In genomic region chr16:91564580-91565291, GRCm38 (mm10) we compare ENCODE assay signal across 18 mouse cellular contexts. TPM values are rescaled to one million over a fixed set of nuclear protein-coding genes. Genes with fewer than 3 reads are reported as not detected.
DNase-seq lines count a peak whose midpoint lies in the region; ATAC-seq and TF ChIP-seq lines count a peak whose summit lies in the region.
"Had no signal": no experiment of that assay in that cellular context is flagged by ENCODE, and none has a peak within 500 bp of the region (broad histone marks: within the 10 kb centered on the region; RNA-seq: fewer than 3 reads in every experiment).

No protein-coding gene starts in this region.

- ATAC-seq in stomach, embryonic 16.5 days (ENCODE audit: insufficient read depth, low FRiP score), result 0 out of 2 replicates have a peak, but pooled peaks have one; percentile 18
- no peak for ATAC-seq in stomach, postnatal 0 days (ENCODE audit: low FRiP score, low TSS enrichment)
- ATAC-seq in intestine, embryonic 14.5 days (replicated peaks; ENCODE audit: low FRiP score, low TSS enrichment, low read depth), result no peak
- ATAC-seq in liver, embryonic 13.5 days (ENCODE audit: low read depth), result peak; percentile 79
- no peak for ATAC-seq in hindbrain, postnatal 0 days

- H3K4me3 ChIP-seq in stomach, embryonic 16.5 days (replicated peaks; ENCODE audit: low read length), result no peak overlapping the region
- H3K4me3 ChIP-seq in stomach, postnatal 0 days (ENCODE audit: low read depth, low read length), result no peak overlapping the region
- no peak overlapping the region for H3K4me3 ChIP-seq in intestine, embryonic 14.5 days (ENCODE audit: low read depth, low read length)
- H3K4me3 ChIP-seq in liver, embryonic 13.5 days (replicated peaks), result no peak overlapping the region
- no peak overlapping the region for H3K4me3 ChIP-seq in forebrain, embryonic 10.5 days
- H3K4me3 ChIP-seq in hindbrain, postnatal 0 days (ENCODE audit: low read length), result no peak overlapping the region
- H3K4me3 ChIP-seq: embryonic facial prominence, embryonic 13.5 days; heart, embryonic 10.5 days; hindbrain, embryonic 15.5 days; midbrain, embryonic 13.5 days had no signal

- no peaks in the 10 kb centered on the region for H3K9me3 ChIP-seq in stomach, embryonic 16.5 days (replicated peaks; ENCODE audit: control insufficient read depth, low read length)
- H3K9me3 ChIP-seq in stomach, postnatal 0 days (ENCODE audit: control insufficient read depth, low read length), result no peaks in the 10 kb centered on the region
- H3K9me3 ChIP-seq in intestine, embryonic 14.5 days (ENCODE audit: control insufficient read depth, low read length), result no peaks in the 10 kb centered on the region
- no peaks in the 10 kb centered on the region for H3K9me3 ChIP-seq in liver, embryonic 13.5 days (replicated peaks)
- H3K9me3 ChIP-seq in forebrain, embryonic 10.5 days, result no peaks in the 10 kb centered on the region
- H3K9me3 ChIP-seq in hindbrain, postnatal 0 days (ENCODE audit: low read length), result no peaks in the 10 kb centered on the region
- H3K9me3 ChIP-seq: embryonic facial prominence, embryonic 13.5 days; heart, embryonic 10.5 days; hindbrain, embryonic 15.5 days; midbrain, embryonic 13.5 days had no signal

- DNase-seq in stomach, postnatal 0 days (ENCODE audit: low spot score), result no peak
- peak; percentile 51 for DNase-seq in intestine, embryonic 14.5 days (ENCODE audit: low spot score)
- peak; percentile 31 for DNase-seq in liver, embryonic 13.5 days
- DNase-seq in thymus, postnatal 4 days, result no peak
- no peak for DNase-seq in forebrain, embryonic 10.5 days (ENCODE audit: extremely low spot score, low spot score)
- no peak for DNase-seq in urinary bladder, adult 18-20 months (ENCODE audit: low spot score in 2 of 2)
- no peak for DNase-seq in hindbrain, postnatal 0 days (ENCODE audit: low spot score)
- DNase-seq: adrenal gland, adult 8-10 months; cerebellum, adult 9-10 months; gastrocnemius, postnatal 14 days; lung, adult 2 months; lung, postnatal 4 days; right cerebral cortex, postnatal 25 days had no signal

- no peak overlapping the region for H3K4me2 ChIP-seq in stomach, embryonic 16.5 days (ENCODE audit: low read depth, low read length)
- no peak overlapping the region for H3K4me2 ChIP-seq in stomach, postnatal 0 days (replicated peaks; ENCODE audit: low read depth)
- H3K4me2 ChIP-seq in intestine, embryonic 14.5 days (ENCODE audit: low read length), result no peak overlapping the region
- no peak overlapping the region for H3K4me2 ChIP-seq in liver, embryonic 13.5 days
- H3K4me2 ChIP-seq in hindbrain, postnatal 0 days (ENCODE audit: low read depth, low read length), result no peak overlapping the region
- H3K4me2 ChIP-seq: embryonic facial prominence, embryonic 13.5 days; hindbrain, embryonic 15.5 days; midbrain, embryonic 13.5 days had no signal

- H3K4me1 ChIP-seq in stomach, embryonic 16.5 days (ENCODE audit: control insufficient read depth, insufficient read depth, low read length), result no peaks in the 10 kb centered on the region
- H3K4me1 ChIP-seq in stomach, postnatal 0 days (replicated peaks; ENCODE audit: control insufficient read depth, insufficient read depth), result no peaks in the 10 kb centered on the region
- 0 out of 2 replicates have a peak, but pooled peaks cover 4% of the 10 kb centered on the region for H3K4me1 ChIP-seq in intestine, embryonic 14.5 days (replicated peaks; ENCODE audit: control insufficient read depth, insufficient read depth, low read length)
- peaks cover 20% of the 10 kb centered on the region for H3K4me1 ChIP-seq in liver, embryonic 13.5 days (replicated peaks)
- H3K4me1 ChIP-seq in forebrain, embryonic 10.5 days, result peaks cover 10% of the 10 kb centered on the region; the same call in 1 of the 2 replicates
- H3K4me1 ChIP-seq in hindbrain, postnatal 0 days (ENCODE audit: insufficient read depth, low read length), result no peaks in the 10 kb centered on the region
- H3K4me1 ChIP-seq: hindbrain, embryonic 15.5 days; midbrain, embryonic 13.5 days had no signal

- H3K36me3 ChIP-seq in stomach, embryonic 16.5 days (ENCODE audit: control insufficient read depth, insufficient read depth, low read length), result peaks cover 14% of the 10 kb centered on the region
- H3K36me3 ChIP-seq in stomach, postnatal 0 days (ENCODE audit: control insufficient read depth, insufficient read depth, low read length), result peaks cover 14% of the 10 kb centered on the region
- H3K36me3 ChIP-seq in intestine, embryonic 14.5 days (ENCODE audit: control insufficient read depth, insufficient read depth, low read length), result peaks cover 33% of the 10 kb centered on the region
- peaks cover 32% of the 10 kb centered on the region for H3K36me3 ChIP-seq in liver, embryonic 13.5 days
- H3K36me3 ChIP-seq in forebrain, embryonic 10.5 days (replicated peaks), result peaks cover 42% of the 10 kb centered on the region
- peaks cover 13% of the 10 kb centered on the region; the same call in 1 of the 2 replicates for H3K36me3 ChIP-seq in hindbrain, postnatal 0 days (ENCODE audit: insufficient read depth, low read length)

- no peak overlapping the region for H3K27ac ChIP-seq in stomach, embryonic 16.5 days (ENCODE audit: low read length)
- no peak overlapping the region for H3K27ac ChIP-seq in stomach, postnatal 0 days (replicated peaks)
- H3K27ac ChIP-seq in intestine, embryonic 14.5 days (ENCODE audit: low read depth), result no peak overlapping the region
- peak overlapping the region; percentile 58 for H3K27ac ChIP-seq in liver, embryonic 13.5 days
- H3K27ac ChIP-seq in forebrain, embryonic 10.5 days, result no peak overlapping the region
- H3K27ac ChIP-seq in hindbrain, postnatal 0 days, result no peak overlapping the region
- H3K27ac ChIP-seq: embryonic facial prominence, embryonic 13.5 days; heart, embryonic 10.5 days; hindbrain, embryonic 15.5 days; midbrain, embryonic 13.5 days had no signal

- no peak for TF ChIP-seq CTCF in stomach, postnatal 0 days (IDR thresholded peaks at IDR 0.05; ENCODE audit: low read depth)
- no peak for TF ChIP-seq CTCF in hindbrain, postnatal 0 days (IDR thresholded peaks at IDR 0.05; ENCODE audit: low read depth)

- no peak overlapping the region for H3K9ac ChIP-seq in stomach, embryonic 16.5 days (ENCODE audit: low read length)
- H3K9ac ChIP-seq in stomach, postnatal 0 days (ENCODE audit: low read length), result no peak overlapping the region
- no peak overlapping the region for H3K9ac ChIP-seq in intestine, embryonic 14.5 days (ENCODE audit: low read length)
- 0 out of 2 replicates have a peak overlapping the region, but pooled peaks have one; percentile 26 for H3K9ac ChIP-seq in liver, embryonic 13.5 days
- no peak overlapping the region for H3K9ac ChIP-seq in hindbrain, postnatal 0 days (replicated peaks; ENCODE audit: low read length)
- H3K9ac ChIP-seq: embryonic facial prominence, embryonic 13.5 days; hindbrain, embryonic 15.5 days; midbrain, embryonic 13.5 days had no signal

- no peaks in the 10 kb centered on the region for H3K27me3 ChIP-seq in stomach, embryonic 16.5 days (ENCODE audit: control insufficient read depth, insufficient read depth, low read length)
- no peaks in the 10 kb centered on the region for H3K27me3 ChIP-seq in stomach, postnatal 0 days (ENCODE audit: control insufficient read depth, insufficient read depth, low read length)
- H3K27me3 ChIP-seq in intestine, embryonic 14.5 days (replicated peaks; ENCODE audit: control insufficient read depth, insufficient read depth, low read length), result no peaks in the 10 kb centered on the region
- H3K27me3 ChIP-seq in liver, embryonic 13.5 days, result no peaks in the 10 kb centered on the region
- no peaks in the 10 kb centered on the region for H3K27me3 ChIP-seq in forebrain, embryonic 10.5 days (ENCODE audit: poor library complexity, severe bottlenecking)
- H3K27me3 ChIP-seq in hindbrain, postnatal 0 days (ENCODE audit: insufficient read depth, low read length), result no peaks in the 10 kb centered on the region
- H3K27me3 ChIP-seq: embryonic facial prominence, embryonic 13.5 days; hindbrain, embryonic 15.5 days; midbrain, embryonic 13.5 days had no signal

- 75% methylated on average over 4 of the region's 4 CpGs for WGBS in stomach, embryonic 16.5 days
- WGBS in stomach, postnatal 0 days, result 74% methylated on average over 4 of the region's 4 CpGs
- 60% methylated on average over 4 of the region's 4 CpGs for WGBS in intestine, embryonic 14.5 days
- 64% methylated on average over 4 of the region's 4 CpGs for WGBS in liver, embryonic 13.5 days (ENCODE audit: insufficient replicate concordance)
- WGBS in forebrain, embryonic 10.5 days, result 90% methylated on average over 4 of the region's 4 CpGs
- WGBS in hindbrain, postnatal 0 days, result 84% methylated on average over 4 of the region's 4 CpGs

- TF ChIP-seq EP300 in stomach, postnatal 0 days (optimal IDR thresholded peaks at IDR 0.05), result no peak

RNA-seq across cellular contexts. Expression of gene Ifngr2, which starts 17.9 kb away (rescaled TPM):
- polyA plus RNA-seq in stomach, embryonic 16.5 days (2015; fragmentation: Nextera tagmentation; extraction: Ambion mirVana), result 53.7 and 58.0 TPM in 2 replicates
- polyA plus RNA-seq in stomach, postnatal 0 days (2015; fragmentation: Nextera tagmentation; extraction: Ambion mirVana), result 54.9 and 57.8 TPM in 2 replicates
- polyA plus RNA-seq in intestine, embryonic 14.5 days (2014; fragmentation: Nextera tagmentation; extraction: Ambion mirVana), result 65.3 and 68.4 TPM in 2 replicates
- 15.4 and 18.1 TPM in 2 replicates for polyA plus RNA-seq in liver, embryonic 13.5 days (2015; fragmentation: Nextera tagmentation; extraction: Ambion mirVana)
- 27.2 and 28.0 TPM in 2 replicates for polyA plus RNA-seq in forebrain, embryonic 10.5 days (2016; fragmentation: Nextera tagmentation; extraction: Ambion mirVana)
- total RNA-seq in hindbrain, postnatal 0 days (2014; rRNA removed), result 53.1 and 68.4 TPM in 2 replicates
- polyA plus RNA-seq in hindbrain, postnatal 0 days (2015; fragmentation: Nextera tagmentation; extraction: Ambion mirVana), result 131 and 140 TPM in 2 replicates

RNA-seq across cellular contexts. Expression of gene Tmem50b, which starts 32.9 kb away (rescaled TPM):
- polyA plus RNA-seq in stomach, embryonic 16.5 days (2015; fragmentation: Nextera tagmentation; extraction: Ambion mirVana), result 48.7 and 62.2 TPM in 2 replicates
- polyA plus RNA-seq in stomach, postnatal 0 days (2015; fragmentation: Nextera tagmentation; extraction: Ambion mirVana), result 60.8 and 64.6 TPM in 2 replicates
- polyA plus RNA-seq in intestine, embryonic 14.5 days (2014; fragmentation: Nextera tagmentation; extraction: Ambion mirVana), result 29.1 and 31.1 TPM in 2 replicates
- 5.6 and 6.3 TPM in 2 replicates for polyA plus RNA-seq in liver, embryonic 13.5 days (2015; fragmentation: Nextera tagmentation; extraction: Ambion mirVana)
- polyA plus RNA-seq in forebrain, embryonic 10.5 days (2016; fragmentation: Nextera tagmentation; extraction: Ambion mirVana), result 32.7 and 33.8 TPM in 2 replicates
- total RNA-seq in hindbrain, postnatal 0 days (2014; rRNA removed), result 79.6 and 93.3 TPM in 2 replicates
- polyA plus RNA-seq in hindbrain, postnatal 0 days (2015; fragmentation: Nextera tagmentation; extraction: Ambion mirVana), result 107 and 114 TPM in 2 replicates

RNA-seq across cellular contexts. Expression of gene Dnajc28, which starts 54.1 kb away (rescaled TPM):
- polyA plus RNA-seq in stomach, embryonic 16.5 days (2015; fragmentation: Nextera tagmentation; extraction: Ambion mirVana), result 2.7 and 2.9 TPM in 2 replicates
- polyA plus RNA-seq in stomach, postnatal 0 days (2015; fragmentation: Nextera tagmentation; extraction: Ambion mirVana), result 1.1 and 1.4 TPM in 2 replicates
- 2.4 and 2.8 TPM in 2 replicates for polyA plus RNA-seq in intestine, embryonic 14.5 days (2014; fragmentation: Nextera tagmentation; extraction: Ambion mirVana)
- polyA plus RNA-seq in liver, embryonic 13.5 days (2015; fragmentation: Nextera tagmentation; extraction: Ambion mirVana), result 1.4 and 2.5 TPM in 2 replicates
- polyA plus RNA-seq in forebrain, embryonic 10.5 days (2016; fragmentation: Nextera tagmentation; extraction: Ambion mirVana), result 2.9 and 4.0 TPM in 2 replicates
- total RNA-seq in hindbrain, postnatal 0 days (2014; rRNA removed), result 1.7 and 5.3 TPM in 2 replicates
- polyA plus RNA-seq in hindbrain, postnatal 0 days (2015; fragmentation: Nextera tagmentation; extraction: Ambion mirVana), result 2.9 and 3.8 TPM in 2 replicates

Comparison
In these comparisons a context has a peak if more than half of its experiments do, and no peak if none do; other contexts are left out.
1. ATAC-seq: peak in stomach, embryonic 16.5 days (single experiment) and liver, embryonic 13.5 days (single experiment); none in stomach, postnatal 0 days (single experiment), intestine, embryonic 14.5 days (single experiment) and hindbrain, postnatal 0 days (single experiment).
2. DNase-seq: peak in intestine, embryonic 14.5 days (single experiment) and liver, embryonic 13.5 days (single experiment); none in stomach, postnatal 0 days (single experiment), thymus, postnatal 4 days (single experiment), forebrain, embryonic 10.5 days (single experiment), urinary bladder, adult 18-20 months (0 of 2) and hindbrain, postnatal 0 days (single experiment).